Mouse (Mus musculus): ENCODE data around the gene Ucp3.
"Not testable (repeated sequence)": the region's sequence is repeated elsewhere in the genome, so short reads cannot be mapped to it uniquely, and the experiment has no call there.

The Ucp3 gene

GRCm38 (mm10) chr7:100473846-100474454 is 1.2 kb downstream of the Ucp3 start:
- DNase-seq = no peak

- DNase-seq = no peak
These were observed 1.9 kb downstream of the Ucp3 start for GRCm38 (mm10) chr7:100474680-100475079.

- DNase-seq = no peak
These were observed 6.5 kb downstream of the Ucp3 start for GRCm38 (mm10) chr7:100479100-100479822.

GRCm38 (mm10) chr7:100479823-100480164 is 7.0 kb downstream of the Ucp3 start:
- no peak for DNase-seq

- no peak for DNase-seq
These were observed 7.4 kb downstream of the Ucp3 start for GRCm38 (mm10) chr7:100480175-100480574.

GRCm38 (mm10) chr7:100482046-100482445 is 9.3 kb downstream of the Ucp3 start:
- DNase-seq = not testable (repeated sequence)

- DNase-seq = no peak
These were observed 11.7 kb downstream of the Ucp3 start for GRCm38 (mm10) chr7:100484493-100484892.

- DNase-seq = no peak
These were observed 14.5 kb downstream of the Ucp3 start for GRCm38 (mm10) chr7:100487301-100487700.

GRCm38 (mm10) chr7:100488474-100489048 is 15.8 kb downstream of the Ucp3 start:
- no peak for DNase-seq

- DNase-seq = no peak
These were observed 19.8 kb downstream of the Ucp3 start for GRCm38 (mm10) chr7:100492391-100493116.

GRCm38 (mm10) chr7:100493117-100493483 is 20.3 kb downstream of the Ucp3 start, which contains the start of gene Ucp2:
Ucp2 (plus strand) TSS chr7:100493337.
- DNase-seq = no peak

GRCm38 (mm10) chr7:100493484-100494414 is 21.0 kb downstream of the Ucp3 start:
- no peak for DNase-seq

GRCm38 (mm10) chr7:100494415-100494831 is 21.6 kb downstream of the Ucp3 start:
- DNase-seq = no peak

GRCm38 (mm10) chr7:100495042-100495441 is 22.3 kb downstream of the Ucp3 start:
- DNase-seq = no peak

- no peak for DNase-seq
These were observed 22.9 kb downstream of the Ucp3 start for GRCm38 (mm10) chr7:100495581-100496251.

- DNase-seq = no peak
These were observed 23.6 kb downstream of the Ucp3 start for GRCm38 (mm10) chr7:100496371-100496770.

GRCm38 (mm10) chr7:100496791-100497190 is 24.0 kb downstream of the Ucp3 start:
- DNase-seq = no peak

- no peak for DNase-seq
These were observed 24.6 kb downstream of the Ucp3 start for GRCm38 (mm10) chr7:100497402-100497801.

- no peak for DNase-seq
These were observed 25.2 kb downstream of the Ucp3 start for GRCm38 (mm10) chr7:100497982-100498381.

GRCm38 (mm10) chr7:100499465-100499864 is 26.7 kb downstream of the Ucp3 start:
- no peak for DNase-seq

GRCm38 (mm10) chr7:100500276-100500977 is 27.6 kb downstream of the Ucp3 start:
- DNase-seq = no peak
